Mouse (Mus musculus): ENCODE measurements around the gene Pkd1.
A peak's percentile ranks its signal among the peaks of the same experiment; 100 is the strongest.

The Pkd1 gene

DNA sequence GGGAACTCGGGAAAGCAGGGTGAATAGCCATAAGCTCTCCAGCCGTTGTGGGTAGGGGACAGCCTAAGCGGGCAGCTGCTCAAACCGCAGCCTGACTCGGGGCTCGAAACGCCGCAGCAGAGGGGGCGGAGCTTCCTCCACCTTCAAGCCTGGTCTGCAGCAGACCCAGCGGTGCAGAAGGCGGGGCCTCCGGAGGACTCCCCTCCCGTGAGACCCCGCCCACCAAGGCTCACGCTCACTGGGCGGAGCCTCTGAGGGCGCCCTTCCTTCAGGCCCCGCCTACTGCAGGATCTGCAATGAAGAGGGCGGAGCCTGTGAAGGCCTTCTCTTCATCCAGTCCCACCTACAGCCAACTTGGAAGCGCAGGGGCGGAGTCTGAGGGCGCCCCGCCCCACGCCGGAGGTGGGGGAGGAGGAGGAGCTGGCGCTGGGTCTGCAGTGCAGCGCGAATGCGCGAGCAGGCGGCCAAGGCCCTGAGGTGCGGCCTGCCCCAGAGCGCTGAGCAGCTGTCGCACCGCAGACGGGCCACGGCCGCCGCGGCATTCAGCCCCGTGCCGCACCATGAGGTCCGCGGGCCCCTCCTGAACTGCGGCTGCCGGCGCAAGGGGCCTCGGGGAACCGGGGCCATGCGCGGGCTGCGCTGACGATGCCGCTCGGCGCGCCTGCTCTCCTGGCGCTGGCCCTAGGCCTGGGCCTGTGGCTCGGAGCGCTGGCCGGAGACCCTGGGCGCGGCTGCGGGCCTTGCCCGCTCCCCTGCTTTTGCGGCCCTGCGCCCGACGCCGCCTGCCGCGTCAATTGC lies at the start of gene Pkd1:
Gene Pkd1 (plus strand): TSS at position 217 of the 798 bp plus-strand sequence.
- peak; percentile 95 for DNase-seq (ENCODE audit: low read depth, low spot score)

DNA sequence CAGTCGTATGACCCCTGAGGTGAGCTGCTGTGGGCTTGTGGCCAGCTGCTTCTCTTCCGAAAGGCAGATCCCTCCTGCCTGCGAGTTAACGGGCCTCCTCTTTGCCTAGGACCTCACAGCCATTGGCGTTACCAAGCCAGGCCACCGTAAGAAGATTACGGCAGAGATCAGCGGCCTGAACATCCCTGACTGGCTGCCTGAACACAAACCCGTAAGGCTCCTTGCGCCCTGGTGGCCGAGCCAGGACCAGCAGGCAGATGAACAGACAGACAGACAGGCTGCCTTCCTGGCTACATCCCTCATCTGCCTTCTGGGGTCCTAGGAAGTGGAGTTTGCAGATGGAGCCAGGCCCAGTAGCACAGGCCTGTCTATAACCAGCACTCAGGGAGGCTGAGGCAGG lies 47.4 kb upstream of the Pkd1 start:
- DNase-seq (ENCODE audit: low read depth, low spot score), result no peak

DNA sequence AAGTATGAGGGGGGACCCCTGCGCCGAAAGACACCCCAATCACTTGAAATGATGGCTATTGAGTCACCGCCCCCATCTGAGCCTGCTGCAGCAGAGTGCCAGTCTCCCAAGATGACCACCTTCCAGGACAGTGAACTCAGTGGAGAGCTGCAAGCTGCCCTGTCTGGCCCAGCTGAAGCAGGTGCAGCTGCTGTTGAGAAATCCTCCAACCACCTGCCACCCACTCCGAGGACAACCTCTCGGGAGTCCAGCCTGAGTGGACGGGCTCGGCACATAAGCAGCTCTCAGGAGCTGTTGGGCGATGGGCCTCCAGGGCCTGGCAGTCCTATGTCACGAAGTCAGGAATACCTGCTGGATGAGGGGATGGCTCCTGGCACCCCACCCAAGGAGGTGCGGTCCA lies 45.5 kb upstream of the Pkd1 start:
- no peak for DNase-seq (ENCODE audit: low read depth, low spot score)

DNA sequence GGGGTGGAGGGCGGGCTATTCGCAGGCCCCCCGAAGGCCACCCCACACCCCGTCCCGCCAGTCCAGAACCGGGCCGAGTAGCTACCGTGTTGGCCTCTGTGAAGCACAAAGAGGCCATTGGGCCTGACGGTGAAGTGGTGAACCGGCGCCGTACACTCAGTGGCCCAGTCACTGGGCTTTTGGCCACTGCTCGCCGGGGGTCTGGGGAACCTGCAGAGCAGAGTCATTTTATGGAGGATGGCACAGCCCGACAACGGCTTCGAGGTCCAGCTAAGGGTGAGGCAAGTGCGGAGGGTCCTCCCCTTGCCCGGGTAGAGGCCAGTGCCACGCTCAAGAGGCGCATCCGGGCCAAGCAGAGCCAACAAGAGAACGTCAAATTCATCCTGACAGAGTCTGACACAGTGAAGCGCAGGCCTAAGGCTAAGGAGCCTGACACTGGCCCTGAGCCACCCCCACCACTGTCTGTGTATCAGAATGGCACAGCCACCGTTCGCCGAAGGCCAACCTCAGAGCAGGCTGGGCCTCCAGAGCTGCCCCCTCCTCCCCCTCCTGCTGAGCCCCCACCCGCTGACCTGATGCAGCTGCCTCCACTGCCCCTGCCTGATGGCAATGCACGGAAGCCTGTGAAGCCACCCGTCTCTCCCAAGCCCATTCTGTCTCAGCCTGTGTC lies 44.2 kb upstream of the Pkd1 start:
- DNase-seq (ENCODE audit: low read depth, low spot score), result no peak

DNA sequence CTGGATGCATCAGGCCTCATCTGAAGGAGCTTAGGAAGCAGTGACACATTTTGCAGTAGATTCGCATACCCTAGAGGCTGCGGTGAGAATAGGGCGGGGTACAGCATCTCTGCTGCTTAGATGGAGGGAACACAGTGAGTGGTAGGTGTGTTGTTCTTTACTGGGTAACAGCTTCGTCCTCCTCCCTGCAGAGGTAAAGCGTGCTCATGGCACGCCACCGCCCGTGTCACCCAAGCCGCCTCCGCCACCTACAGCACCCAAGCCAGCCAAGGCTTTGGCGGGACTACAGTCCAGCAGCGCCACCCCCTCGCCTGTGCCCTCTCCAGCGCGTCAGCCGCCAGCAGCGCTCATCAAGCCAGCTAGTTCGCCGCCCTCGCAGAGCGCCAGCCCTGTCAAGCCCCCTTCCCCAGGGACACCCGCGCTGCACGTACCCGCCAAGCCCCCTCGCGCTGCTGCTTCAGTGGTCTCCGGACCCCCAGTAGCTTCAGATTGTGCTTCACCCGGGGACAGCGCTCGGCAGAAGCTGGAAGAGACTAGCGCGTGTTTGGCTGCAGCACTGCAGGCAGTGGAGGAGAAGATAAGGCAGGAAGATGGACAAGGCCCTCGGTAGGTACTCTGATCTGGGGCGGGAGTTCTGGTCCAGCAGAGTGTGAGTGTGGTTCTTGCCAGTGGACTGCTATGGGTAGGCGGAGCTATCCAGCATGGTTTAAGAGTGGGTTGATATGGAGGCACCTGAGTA lies 43.1 kb upstream of the Pkd1 start:
- no peak for DNase-seq (ENCODE audit: low read depth, low spot score)

DNA sequence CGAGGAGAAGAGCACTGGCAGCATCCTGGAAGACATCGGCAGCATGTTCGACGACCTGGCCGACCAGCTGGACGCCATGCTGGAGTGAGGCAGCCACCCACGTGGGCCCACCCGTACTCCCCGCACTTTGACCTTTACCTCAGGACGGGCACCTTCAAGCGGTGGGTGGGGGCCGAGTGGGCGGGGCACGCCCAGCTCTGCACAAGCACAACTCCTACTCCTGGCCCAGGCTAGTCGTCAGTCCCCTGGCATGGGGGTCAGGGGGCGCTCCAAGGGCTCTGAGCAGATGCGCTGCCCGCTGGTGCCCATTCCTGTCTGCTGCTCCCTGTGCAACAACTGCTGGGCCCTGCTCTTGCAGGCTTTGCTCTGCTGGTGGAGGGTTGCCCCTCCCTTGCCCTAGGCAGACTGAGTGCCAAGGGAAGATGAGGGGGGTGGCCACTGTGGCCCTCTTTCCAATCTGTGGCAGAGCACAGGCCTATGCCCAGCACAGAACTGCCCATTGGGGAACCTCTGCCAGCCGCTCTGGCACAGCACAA lies 42.4 kb upstream of the Pkd1 start:
- no peak for DNase-seq (ENCODE audit: low read depth, low spot score)

DNA sequence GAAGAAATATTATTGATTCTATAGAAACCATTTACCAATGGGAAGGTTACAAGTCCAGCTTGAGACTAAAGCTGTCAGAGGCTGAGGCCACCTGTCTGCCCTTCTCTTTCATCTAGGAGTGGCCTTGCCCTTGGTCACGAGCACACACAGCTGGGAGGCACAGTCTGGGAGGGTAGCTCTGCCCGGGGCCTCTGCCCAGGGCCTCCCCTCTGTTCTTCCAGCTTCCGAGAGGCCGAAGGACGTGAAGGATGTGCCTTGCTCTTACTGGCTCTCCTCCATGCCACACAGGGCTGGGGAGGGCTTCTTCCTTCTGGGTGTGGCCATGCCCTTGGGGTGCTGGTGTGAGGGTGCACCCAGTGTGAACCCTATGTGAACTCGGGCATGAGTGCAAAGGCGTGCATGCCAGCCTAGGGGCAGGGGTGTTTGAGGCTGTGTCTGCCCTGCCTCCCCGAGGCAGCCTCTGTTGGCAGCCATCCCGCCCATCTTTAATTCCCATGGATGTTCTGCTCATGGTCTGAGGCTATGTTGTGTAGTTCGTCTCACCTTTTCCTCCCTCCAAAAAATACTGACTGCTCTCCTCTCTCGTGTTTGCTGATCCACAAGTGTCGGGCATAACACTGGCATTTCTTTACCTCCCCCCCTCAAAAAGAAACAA lies 41.7 kb upstream of the Pkd1 start:
- no peak for DNase-seq (ENCODE audit: low read depth, low spot score)

DNA sequence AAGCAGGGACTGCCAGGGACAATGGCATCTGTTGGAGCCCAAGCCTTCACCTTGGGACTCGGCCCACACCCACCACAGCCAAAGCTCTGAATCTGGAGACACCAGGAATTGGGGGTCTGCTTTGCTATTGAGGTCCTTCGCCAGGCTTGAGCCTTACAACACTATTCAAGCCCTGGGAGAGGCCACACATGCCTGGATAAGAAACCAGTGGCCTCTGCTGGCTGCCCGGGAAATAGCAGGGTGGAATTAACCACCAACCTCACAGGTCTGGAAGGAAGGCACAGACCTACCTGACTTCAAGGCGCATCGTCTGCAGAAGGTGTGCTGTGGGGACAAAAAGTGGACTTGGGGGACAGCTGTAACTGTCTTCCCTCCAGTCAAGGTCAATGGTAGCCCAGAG lies 36.0 kb upstream of the Pkd1 start:
- DNase-seq (ENCODE audit: low read depth, low spot score), result no peak

DNA sequence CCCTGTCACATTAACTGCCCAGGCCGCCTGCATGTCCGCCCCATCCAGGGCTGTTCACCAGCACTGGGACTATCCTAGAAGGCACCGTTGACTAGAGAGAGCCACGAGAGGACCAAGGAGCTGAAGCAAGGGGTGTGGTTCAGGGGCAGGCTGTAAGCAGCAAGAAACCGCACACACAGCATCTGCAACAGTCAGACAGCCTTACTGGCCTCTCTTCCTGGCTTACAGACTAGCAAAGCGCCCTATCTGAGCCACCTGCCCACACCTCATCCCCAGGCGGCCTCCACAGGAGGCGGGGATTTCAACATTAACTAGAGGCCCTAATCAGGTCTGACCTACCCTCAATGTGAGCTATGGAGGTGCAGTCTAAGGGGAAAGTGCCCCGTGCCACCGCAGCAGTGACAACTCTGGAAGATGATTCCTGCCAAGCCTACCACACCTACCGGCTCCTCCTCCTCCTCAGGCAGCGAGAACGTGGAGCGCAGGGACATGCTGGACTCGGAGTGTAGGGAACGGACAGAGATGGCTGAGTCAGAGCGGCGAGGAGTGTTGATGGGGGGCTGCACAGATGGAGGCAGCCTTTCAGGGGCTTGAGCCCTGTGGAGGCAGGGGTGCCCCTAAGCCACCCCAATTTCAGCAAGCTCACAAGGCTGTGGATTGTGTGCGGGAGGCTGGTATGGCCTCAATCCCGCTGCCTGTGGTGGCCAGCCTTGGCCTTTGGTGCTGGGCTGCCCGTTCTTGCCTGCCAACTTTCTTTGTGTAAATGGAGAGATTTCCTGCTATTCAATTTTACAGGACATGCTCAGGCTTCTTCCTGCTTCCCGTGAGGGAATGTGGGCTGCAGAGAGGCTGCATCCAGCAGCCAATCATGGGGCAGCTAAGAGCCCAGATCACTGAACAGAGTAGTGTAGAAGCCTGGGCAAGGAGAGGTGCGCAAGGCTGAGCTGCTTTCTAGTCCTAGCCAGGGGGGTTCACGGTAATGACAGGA lies 35.1 kb upstream of the Pkd1 start:
- DNase-seq (ENCODE audit: low read depth, low spot score), result no peak

DNA sequence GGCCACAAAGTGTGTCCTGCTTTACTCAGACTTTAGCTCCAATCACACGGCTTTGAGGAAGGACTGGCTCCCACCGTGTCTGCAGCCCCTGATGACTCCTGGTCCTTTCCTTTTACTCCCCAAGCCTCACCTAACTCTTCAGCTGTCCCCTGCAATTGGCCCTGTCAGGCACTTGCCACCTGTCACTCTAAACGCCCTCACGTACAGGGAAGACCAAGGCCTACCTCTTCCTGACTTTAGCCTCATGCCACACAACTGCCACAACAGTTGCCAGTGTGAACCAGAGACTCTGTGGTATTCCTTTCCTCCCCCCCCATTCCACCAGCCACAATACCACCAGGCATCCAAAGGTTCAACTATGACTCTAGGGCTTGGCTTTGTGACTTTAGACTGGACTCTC lies 29.2 kb upstream of the Pkd1 start:
- DNase-seq (ENCODE audit: low read depth, low spot score), result no peak

DNA sequence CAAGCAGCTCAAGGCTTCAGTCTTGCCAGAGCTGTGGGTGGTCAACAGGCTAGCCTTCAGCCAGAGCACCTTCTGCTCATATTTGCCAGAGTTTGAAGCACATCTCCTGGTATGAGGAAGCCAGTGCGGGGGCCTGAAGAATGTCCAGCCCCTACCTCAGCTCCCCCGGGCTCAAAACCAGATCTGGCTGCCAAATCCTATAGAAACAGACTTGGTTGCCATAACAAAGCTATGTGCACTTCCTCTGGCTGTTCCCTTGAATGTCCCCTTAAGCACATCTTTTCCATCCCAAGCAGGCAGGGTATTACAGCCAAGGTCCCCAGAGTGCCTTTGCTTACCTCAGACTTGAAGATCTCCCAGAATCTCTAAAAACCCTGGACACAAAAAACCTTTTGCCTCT lies 24.9 kb upstream of the Pkd1 start:
- DNase-seq (ENCODE audit: low read depth, low spot score), result no peak

DNA sequence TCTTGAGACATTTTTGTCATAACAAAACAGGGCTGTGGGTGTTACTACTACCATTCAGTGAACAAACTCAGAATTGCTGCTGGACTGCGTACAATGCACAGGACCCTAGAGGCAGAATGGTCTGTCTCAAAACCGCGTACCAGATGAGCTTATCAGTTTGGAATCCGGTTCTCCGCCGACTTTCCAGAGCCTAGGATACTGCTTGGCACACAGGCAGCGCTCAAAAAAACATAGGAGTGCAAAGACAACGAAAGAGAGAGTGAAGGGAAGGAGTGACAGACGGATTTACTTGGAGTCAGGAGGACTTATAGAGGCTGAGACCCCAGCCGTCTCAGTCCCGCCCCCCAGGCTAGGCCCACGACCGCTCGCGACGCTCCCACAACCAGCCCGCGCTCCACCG lies 22.3 kb upstream of the Pkd1 start:
- no peak for DNase-seq (ENCODE audit: low read depth, low spot score)

DNA sequence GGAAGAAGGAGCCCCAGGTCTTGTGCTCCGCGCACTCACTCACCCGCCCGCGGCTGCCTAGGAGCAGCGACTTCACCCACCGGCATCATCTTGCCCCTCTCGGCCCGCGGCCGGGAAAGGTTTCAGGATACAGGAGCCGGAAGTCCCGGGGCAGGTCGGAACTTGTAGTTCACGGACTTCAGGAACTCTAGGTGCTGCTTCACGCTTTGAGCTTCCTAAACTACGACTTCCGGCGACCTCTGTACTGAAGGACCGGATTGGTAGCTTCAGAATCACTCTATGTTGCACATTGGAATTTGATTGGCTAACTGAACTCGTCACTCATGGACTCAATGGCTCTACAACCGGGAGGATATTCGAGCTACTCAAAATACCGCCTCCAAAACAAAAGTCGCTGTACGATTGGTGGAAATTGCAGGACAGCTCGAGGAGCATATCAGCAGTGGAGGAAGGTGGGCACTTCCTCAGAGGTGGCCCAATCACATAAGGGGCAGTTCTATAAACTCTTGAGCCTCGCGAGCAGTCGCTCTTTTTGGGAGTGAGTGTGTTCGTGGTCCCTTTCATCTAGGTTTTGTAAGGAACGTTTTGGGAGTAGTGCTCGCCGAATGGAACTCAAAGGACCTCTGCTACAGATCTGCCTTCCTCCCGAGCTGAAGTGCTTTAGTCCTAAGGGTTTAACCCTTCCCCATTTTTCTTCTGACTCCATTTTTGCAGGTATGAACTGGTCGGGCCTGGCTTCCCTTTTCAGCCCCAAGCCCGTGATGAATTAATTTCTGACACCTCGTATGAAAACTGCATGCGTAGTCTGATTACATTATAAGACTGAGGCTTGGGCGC lies 21.7 kb upstream of the Pkd1 start, which contains the start of gene Traf7:
Gene Traf7 (minus strand): TSS at position 216 of the 837 bp plus-strand sequence.
- DNase-seq (ENCODE audit: low read depth, low spot score), result peak; percentile 100

DNA sequence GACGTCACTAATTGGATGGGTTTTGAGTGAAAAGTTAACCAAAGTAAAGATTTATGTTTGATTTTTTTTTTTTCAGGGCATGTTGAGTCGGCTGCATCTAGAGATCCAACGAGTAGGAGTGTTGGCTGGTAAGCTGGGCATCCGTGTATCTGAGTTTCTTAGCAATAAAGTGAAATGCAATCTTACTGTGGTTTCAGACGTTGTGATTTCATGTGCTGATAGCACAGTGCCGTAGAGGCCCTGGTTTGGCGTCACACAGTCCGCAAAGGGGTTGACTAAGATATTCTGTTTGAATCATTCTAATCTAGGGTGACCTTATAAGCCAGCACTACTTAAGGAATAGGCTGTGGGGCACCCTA lies 21.1 kb upstream of the Pkd1 start:
- no peak for DNase-seq (ENCODE audit: low read depth, low spot score)

DNA sequence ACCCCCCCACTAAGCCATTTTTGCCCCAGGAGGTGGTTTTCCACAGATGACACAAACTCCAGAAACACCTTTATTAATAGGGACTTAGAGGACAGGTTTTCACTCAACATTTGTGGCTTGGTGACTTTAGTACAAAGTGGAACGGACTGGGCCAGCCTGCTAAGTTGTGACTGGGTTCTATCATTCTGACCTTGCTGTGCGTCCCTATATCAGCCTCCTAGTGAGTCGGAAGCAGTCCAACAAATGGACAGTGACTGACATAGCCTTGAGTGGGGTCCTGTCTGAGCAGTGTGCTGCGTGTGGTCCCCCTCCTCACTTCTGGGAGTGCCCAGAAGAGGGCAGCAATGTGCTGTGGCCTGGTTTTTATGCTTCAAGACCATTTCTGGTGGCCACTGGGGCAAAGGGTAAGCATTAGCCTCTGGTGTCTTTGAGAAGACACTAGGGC lies 20.6 kb upstream of the Pkd1 start:
- DNase-seq (ENCODE audit: low read depth, low spot score), result no peak

DNA sequence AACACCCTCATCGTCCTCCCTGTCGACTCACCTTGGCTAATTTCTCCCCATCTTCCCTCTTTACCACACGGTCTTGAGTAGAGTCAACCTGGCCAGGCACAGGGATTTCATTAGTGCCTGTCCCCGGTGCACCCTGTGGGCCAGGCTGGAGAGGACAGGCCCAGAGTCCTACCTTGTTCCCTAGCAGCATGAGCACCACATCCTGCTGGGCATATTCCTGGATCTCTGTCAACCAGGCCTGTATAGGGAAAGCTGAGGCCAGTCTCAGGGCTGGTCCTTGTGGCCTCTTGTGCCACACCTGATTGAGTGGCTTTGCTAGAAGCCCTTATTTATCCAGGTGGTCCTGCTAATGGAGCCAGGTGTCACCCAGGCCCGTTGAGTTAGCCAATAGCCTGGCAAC lies 19.8 kb upstream of the Pkd1 start:
- DNase-seq (ENCODE audit: low read depth, low spot score), result no peak

DNA sequence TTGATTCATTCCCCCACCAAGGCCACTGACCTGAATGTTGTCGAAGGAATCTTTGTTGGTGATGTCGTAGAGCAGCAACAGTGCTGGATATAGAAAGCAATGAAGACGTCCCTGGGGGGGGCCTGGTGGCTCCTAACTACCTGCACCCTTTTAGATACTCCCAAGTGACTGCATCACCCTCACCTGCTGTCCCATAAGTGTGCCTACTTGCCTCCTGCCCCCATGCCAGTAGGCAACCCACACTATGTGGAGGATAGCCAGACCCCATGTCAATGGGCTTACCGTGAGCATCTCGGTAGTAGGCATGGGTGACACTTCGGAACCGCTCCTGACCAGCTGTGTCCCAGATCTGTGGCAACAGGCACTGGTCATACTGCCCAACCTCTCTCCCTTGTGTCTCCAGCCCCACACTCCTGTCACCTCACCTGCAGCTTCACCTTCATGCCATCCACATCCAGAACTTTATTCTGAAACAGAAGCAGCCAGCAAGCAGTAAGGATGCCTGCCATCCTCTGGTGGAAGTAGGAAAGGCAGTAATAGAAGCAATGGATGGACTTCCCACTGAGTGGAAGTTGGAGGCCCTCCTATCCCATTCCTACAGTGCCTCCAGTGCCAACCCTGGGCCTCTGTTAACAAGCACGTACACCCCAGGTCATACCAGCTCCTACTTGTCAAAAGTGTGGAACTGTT lies 19.1 kb upstream of the Pkd1 start:
- DNase-seq (ENCODE audit: low read depth, low spot score), result no peak

DNA sequence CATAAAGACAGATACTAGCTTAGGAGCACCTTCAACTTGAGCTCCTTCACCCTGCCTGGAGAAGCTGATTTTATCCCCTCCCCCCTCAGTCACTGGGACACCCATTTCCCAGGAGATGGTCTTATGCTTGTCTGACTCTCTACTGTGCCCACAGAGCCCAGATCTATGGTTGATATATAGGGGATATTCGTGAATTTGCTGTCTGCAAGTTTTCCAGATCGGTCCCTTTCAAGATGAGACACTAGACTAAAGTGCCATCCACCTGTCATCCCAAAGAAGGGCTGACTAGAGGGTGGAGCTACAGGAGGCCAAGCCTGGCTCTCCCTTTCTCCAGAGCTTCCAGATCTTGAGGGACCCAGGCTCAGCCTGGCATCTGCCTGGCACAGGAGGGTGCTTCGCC lies 18.6 kb upstream of the Pkd1 start:
- no peak for DNase-seq (ENCODE audit: low read depth, low spot score)

DNA sequence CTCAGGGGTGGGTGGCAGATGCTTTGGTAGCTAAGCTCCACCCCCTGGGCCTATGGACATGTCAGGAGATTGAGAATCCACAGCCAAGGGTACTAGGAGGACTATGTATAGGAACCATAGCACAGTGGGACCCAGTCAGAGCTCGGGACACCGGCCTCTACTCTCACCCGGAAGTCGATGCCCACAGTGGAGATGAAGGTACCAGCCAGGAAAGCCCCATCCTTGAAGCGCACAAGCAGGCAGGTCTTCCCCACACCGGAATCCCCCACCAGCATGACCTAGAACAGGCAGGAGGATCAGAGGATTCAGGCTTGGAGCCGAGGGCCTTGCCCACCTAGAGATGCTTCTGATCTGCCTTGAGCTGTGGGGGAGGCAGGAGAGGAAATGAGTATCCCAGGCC lies 17.6 kb upstream of the Pkd1 start:
- DNase-seq (ENCODE audit: low read depth, low spot score), result no peak
